ENCODE assay signal across 11 mouse cellular contexts in the genomic region with DNA sequence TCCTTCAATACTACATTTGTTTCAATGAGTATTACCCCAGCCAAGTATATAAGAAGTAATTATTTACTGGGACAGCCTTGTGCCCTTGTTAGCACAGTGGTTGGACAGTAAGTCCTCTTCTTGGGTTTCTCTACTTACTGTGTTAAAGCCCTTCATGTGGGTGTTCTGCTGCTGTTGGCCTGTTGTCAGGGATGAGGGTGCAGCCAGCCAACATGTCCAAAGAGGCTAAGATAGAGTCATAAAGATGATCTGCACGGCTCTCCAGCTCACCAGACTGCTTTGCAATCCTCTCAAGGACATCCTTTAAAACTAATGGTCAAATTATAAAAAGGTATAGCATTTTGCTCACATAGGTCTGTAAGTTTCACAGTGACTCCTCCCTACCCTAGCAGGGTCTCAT. TPM values are rescaled to one million over a fixed set of nuclear protein-coding genes. Genes with fewer than 3 reads are reported as not detected.
A peak's percentile ranks its signal among the peaks of the same experiment; 100 is the strongest.
DNase-seq lines count a peak whose midpoint lies in the region; ATAC-seq and TF ChIP-seq lines count a peak whose summit lies in the region.
"Had no signal": no experiment of that assay in that cellular context is flagged by ENCODE, and none has a peak within 500 bp of the region (broad histone marks: within the 10 kb centered on the region; RNA-seq: fewer than 3 reads in every experiment).

No protein-coding gene starts in this region.

- H3K9ac ChIP-seq in embryonic facial prominence, embryonic 13.5 days = no peak overlapping the region
- peak overlapping the region; percentile 9; the same call in 1 of the 2 replicates for H3K9ac ChIP-seq in MEL (ENCODE audit: control insufficient read depth, low read depth, low read length, poor library complexity, severe bottlenecking)
- H3K9ac ChIP-seq in liver, embryonic 13.5 days = no peak overlapping the region
- H3K9ac ChIP-seq: limb, embryonic 13.5 days had no signal

- H3K36me3 ChIP-seq in embryonic facial prominence, embryonic 13.5 days = peaks cover 77% of the 10 kb centered on the region
- peaks cover 96% of the 10 kb centered on the region for H3K36me3 ChIP-seq in embryonic facial prominence, embryonic 10.5 days (replicated peaks)
- peaks cover 34 to 48% of the 10 kb centered on the region in 2 experiments for H3K36me3 ChIP-seq in MEL (ENCODE audit: control insufficient read depth in 1 of 2, insufficient read depth in 2 of 2, low read length in 2 of 2)
- H3K36me3 ChIP-seq in liver, embryonic 13.5 days = peaks cover 81% of the 10 kb centered on the region

- no peak for ATAC-seq in embryonic facial prominence, embryonic 13.5 days (ENCODE audit: insufficient number of reproducible peaks, insufficient read depth, low FRiP score, low TSS enrichment, low read depth)
- ATAC-seq in liver, embryonic 13.5 days (ENCODE audit: low read depth) = no peak
- ATAC-seq: midbrain, embryonic 16.5 days had no signal

- H3K4me1 ChIP-seq in embryonic facial prominence, embryonic 13.5 days = 0 out of 2 replicates have a peak, but pooled peaks cover 8% of the 10 kb centered on the region
- H3K4me1 ChIP-seq in embryonic facial prominence, embryonic 10.5 days = peaks cover 5% of the 10 kb centered on the region; the same call in 1 of the 2 replicates
- peaks cover 21 to 30% of the 10 kb centered on the region in 2 experiments for H3K4me1 ChIP-seq in MEL (ENCODE audit: control insufficient read depth in 1 of 2, insufficient read depth in 2 of 2, low read length in 2 of 2)
- H3K4me1 ChIP-seq in liver, embryonic 13.5 days (replicated peaks) = peaks cover 31% of the 10 kb centered on the region

- peak in 1 of 2 experiments; percentile 33; a peak in 1 of 4 replicates for TF ChIP-seq POLR2A in MEL (IDR thresholded peaks at IDR 0.05; ENCODE audit: control insufficient read depth in 1 of 2, insufficient read depth in 1 of 2, low read depth in 1 of 2, low read length in 2 of 2, poor library complexity in 1 of 2)

- no peak for TF ChIP-seq RAD21 in MEL (IDR thresholded peaks at IDR 0.05; ENCODE audit: low read depth, low read length)

- TF ChIP-seq CTCF in layer of hippocampus, adult 2 months (conservative IDR thresholded peaks at IDR 0.05) = no peak
- TF ChIP-seq CTCF in MEL (IDR thresholded peaks at IDR 0.05 in 2 of 3, conservative IDR thresholded peaks at IDR 0.05 in 1 of 3; ENCODE audit: control insufficient read depth in 1 of 3, insufficient read depth in 1 of 3, low read depth in 2 of 3, low read length in 3 of 3, poor library complexity in 1 of 3, severe bottlenecking in 1 of 3) = no peak

- no peak overlapping the region for H3K4me2 ChIP-seq in embryonic facial prominence, embryonic 13.5 days
- H3K4me2 ChIP-seq in liver, embryonic 13.5 days = no peak overlapping the region
- H3K4me2 ChIP-seq: limb, embryonic 13.5 days had no signal

- H3K79me2 ChIP-seq in MEL (ENCODE audit: control insufficient read depth, insufficient read depth, low read length, poor library complexity) = no peaks in the 10 kb centered on the region

- no peak for TF ChIP-seq EP300 in MEL (IDR thresholded peaks at IDR 0.05; ENCODE audit: low read depth in 1 of 2, low read length in 2 of 2)

- no peaks in the 10 kb centered on the region for H3K9me3 ChIP-seq in embryonic facial prominence, embryonic 13.5 days
- no peaks in the 10 kb centered on the region for H3K9me3 ChIP-seq in embryonic facial prominence, embryonic 10.5 days
- H3K9me3 ChIP-seq in MEL (replicated peaks; ENCODE audit: insufficient read depth, low read length) = no peaks in the 10 kb centered on the region
- no peaks in the 10 kb centered on the region for H3K9me3 ChIP-seq in liver, embryonic 13.5 days (replicated peaks)
- H3K9me3 ChIP-seq: limb, embryonic 13.5 days had no signal

- no peak overlapping the region for H3K4me3 ChIP-seq in embryonic facial prominence, embryonic 13.5 days
- H3K4me3 ChIP-seq in embryonic facial prominence, embryonic 10.5 days = no peak overlapping the region
- no peak overlapping the region for H3K4me3 ChIP-seq in layer of hippocampus, adult 2 months
- H3K4me3 ChIP-seq in MEL (ENCODE audit: control insufficient read depth in 1 of 2, insufficient read depth in 1 of 2, low read depth in 2 of 2, low read length in 2 of 2) = no peak overlapping the region
- H3K4me3 ChIP-seq in liver, embryonic 13.5 days (replicated peaks) = no peak overlapping the region
- H3K4me3 ChIP-seq: limb, embryonic 13.5 days had no signal

- no peaks in the 10 kb centered on the region for H3K27me3 ChIP-seq in embryonic facial prominence, embryonic 13.5 days
- no peaks in the 10 kb centered on the region for H3K27me3 ChIP-seq in embryonic facial prominence, embryonic 10.5 days (replicated peaks; ENCODE audit: low read depth, poor library complexity, severe bottlenecking)
- H3K27me3 ChIP-seq in MEL (ENCODE audit: control insufficient read depth in 1 of 2, insufficient read depth in 2 of 2, low read length in 2 of 2) = no peaks in the 10 kb centered on the region
- no peaks in the 10 kb centered on the region for H3K27me3 ChIP-seq in liver, embryonic 13.5 days
- H3K27me3 ChIP-seq: limb, embryonic 13.5 days had no signal

- 0 out of 2 replicates have a peak overlapping the region, but pooled peaks have one; percentile 60 for H3K27ac ChIP-seq in embryonic facial prominence, embryonic 13.5 days
- no peak overlapping the region for H3K27ac ChIP-seq in embryonic facial prominence, embryonic 10.5 days (replicated peaks)
- peak overlapping the region; percentile 77; the same call in 1 of the 2 replicates for H3K27ac ChIP-seq in layer of hippocampus, adult 2 months
- H3K27ac ChIP-seq in MEL (ENCODE audit: control insufficient read depth, low read depth, low read length) = peak overlapping the region; percentile 93
- peak overlapping the region; percentile 74; the same call in 1 of the 2 replicates for H3K27ac ChIP-seq in liver, embryonic 13.5 days
- H3K27ac ChIP-seq: limb, embryonic 13.5 days had no signal

- WGBS in embryonic facial prominence, embryonic 13.5 days = 89% methylated on average over 1 of the region's 1 CpGs
- 89% methylated on average over 1 of the region's 1 CpGs for whole genome bisulfite sequencing in embryonic facial prominence, embryonic 10.5 days
- WGBS in liver, embryonic 13.5 days (ENCODE audit: insufficient replicate concordance) = 50% methylated on average over 1 of the region's 1 CpGs

- no peak for DNase-seq in embryonic facial prominence, embryonic 10.5 days (ENCODE audit: low spot score)
- no peak for DNase-seq in layer of hippocampus, adult 2 months (ENCODE audit: low spot score in 2 of 2)
- no peak for DNase-seq in layer of hippocampus, postnatal 10 days (ENCODE audit: low spot score in 2 of 2)
- DNase-seq in MEL (ENCODE audit: low read depth, low spot score) = no peak
- DNase-seq in liver, embryonic 13.5 days = no peak
- DNase-seq in ovary, postnatal 10 days (ENCODE audit: low spot score) = no peak
- DNase-seq in layer of hippocampus, adult 9-10 months (ENCODE audit: low spot score) = no peak
- DNase-seq: cerebellum, postnatal 10 days had no signal

TF ChIP-seq in MEL, 35 proteins besides CTCF, POLR2A, EP300 and RAD21:
- TF ChIP-seq ELF1 (IDR thresholded peaks at IDR 0.05; ENCODE audit: low read depth, low read length) = no peak
- TF ChIP-seq CHD1 (IDR thresholded peaks at IDR 0.05; ENCODE audit: low read depth, low read length) = no peak
- TF ChIP-seq MXI1 (IDR thresholded peaks at IDR 0.05; ENCODE audit: low read depth, low read length) = no peak
- no peak for TF ChIP-seq USF1 (IDR thresholded peaks at IDR 0.05; ENCODE audit: low read depth, low read length)
- TF ChIP-seq KAT2A (conservative IDR thresholded peaks at IDR 0.05; ENCODE audit: low read depth, low read length) = no peak
- TF ChIP-seq MAZ (IDR thresholded peaks at IDR 0.05; ENCODE audit: low read depth, low read length) = no peak
- no peak for TF ChIP-seq RCOR1 (IDR thresholded peaks at IDR 0.05; ENCODE audit: low read depth, low read length)
- TF ChIP-seq E2F4 (IDR thresholded peaks at IDR 0.05; ENCODE audit: borderline replicate concordance, low read depth, low read length) = no peak
- no peak for TF ChIP-seq UBTF (IDR thresholded peaks at IDR 0.05; ENCODE audit: borderline replicate concordance, insufficient read depth, low read depth, low read length)
- no peak for TF ChIP-seq POLR2AphosphoS5 (IDR thresholded peaks at IDR 0.05; ENCODE audit: borderline replicate concordance, low read depth, low read length)
- TF ChIP-seq CHD2 (IDR thresholded peaks at IDR 0.05; ENCODE audit: low read length) = no peak
- no peak for TF ChIP-seq ETS1 (IDR thresholded peaks at IDR 0.05; ENCODE audit: low read depth, low read length)
- TF ChIP-seq ZC3H11A (IDR thresholded peaks at IDR 0.05; ENCODE audit: low read depth, low read length) = no peak
- no peak for TF ChIP-seq MEF2A (IDR thresholded peaks at IDR 0.05; ENCODE audit: extremely low read depth, insufficient replicate concordance, low read depth, low read length, poor library complexity, severe bottlenecking)

RNA-seq across cellular contexts. Expression of gene Cep68, which starts 18.9 kb away (rescaled TPM):
- 39.0 and 39.1 TPM in 2 replicates for polyA plus RNA-seq in embryonic facial prominence, embryonic 13.5 days (2015; fragmentation: Nextera tagmentation; extraction: Ambion mirVana)
- 43.6 and 46.9 TPM in 2 replicates for polyA plus RNA-seq in embryonic facial prominence, embryonic 10.5 days (2016; fragmentation: Nextera tagmentation; extraction: Ambion mirVana)
- 10 to 100 TPM; 34.0 to 36.3 TPM for total RNA-seq in layer of hippocampus, adult 2 months (2021)
- total RNA-seq in layer of hippocampus, postnatal 10 days (2021) = 10 to 100 TPM; 33.5 to 34.3 TPM
- total RNA-seq in MEL (2012; rRNA removed) = 20.0 and 22.2 TPM in 2 replicates
- 10 to 100 TPM in 1 of 2 experiments, not detected in 1; 24.7 TPM for polyA plus RNA-seq in MEL (2012; ENCODE audit: insufficient read depth in 1 of 2, insufficient read length in 2 of 2, low read depth in 1 of 2, low replicate concordance in 2 of 2, missing spikeins in 1 of 2)
- polyA plus RNA-seq in liver, embryonic 13.5 days (2015; fragmentation: Nextera tagmentation; extraction: Ambion mirVana) = 6.9 and 9.2 TPM in 2 replicates

RNA-seq across cellular contexts. Expression of gene Rab1a, which starts 29.1 kb away (rescaled TPM):
- polyA plus RNA-seq in embryonic facial prominence, embryonic 13.5 days (2015; fragmentation: Nextera tagmentation; extraction: Ambion mirVana) = 251 and 290 TPM in 2 replicates
- 198 and 205 TPM in 2 replicates for polyA plus RNA-seq in embryonic facial prominence, embryonic 10.5 days (2016; fragmentation: Nextera tagmentation; extraction: Ambion mirVana)
- 100 to 1,000 TPM; 161 to 162 TPM for total RNA-seq in layer of hippocampus, adult 2 months (2021)
- 100 to 1,000 TPM; 190 to 198 TPM for total RNA-seq in layer of hippocampus, postnatal 10 days (2021)
- 79.5 and 83.9 TPM in 2 replicates for total RNA-seq in MEL (2012; rRNA removed)
- polyA plus RNA-seq in MEL (2012; ENCODE audit: insufficient read depth in 1 of 2, insufficient read length in 2 of 2, low read depth in 1 of 2, low replicate concordance in 2 of 2, missing spikeins in 1 of 2) = 100 to 1,000 TPM; 139 to 336 TPM
- polyA plus RNA-seq in liver, embryonic 13.5 days (2015; fragmentation: Nextera tagmentation; extraction: Ambion mirVana) = 117 and 141 TPM in 2 replicates
